Mouse (Mus musculus): ENCODE results near the gene Ap1m1. TPM values are rescaled to one million over a fixed set of nuclear protein-coding genes. Genes with fewer than 3 reads are reported as not detected.

The Ap1m1 gene
- 191 TPM for polyA plus RNA-seq (2017; shearing (Covaris generic))

DNA sequence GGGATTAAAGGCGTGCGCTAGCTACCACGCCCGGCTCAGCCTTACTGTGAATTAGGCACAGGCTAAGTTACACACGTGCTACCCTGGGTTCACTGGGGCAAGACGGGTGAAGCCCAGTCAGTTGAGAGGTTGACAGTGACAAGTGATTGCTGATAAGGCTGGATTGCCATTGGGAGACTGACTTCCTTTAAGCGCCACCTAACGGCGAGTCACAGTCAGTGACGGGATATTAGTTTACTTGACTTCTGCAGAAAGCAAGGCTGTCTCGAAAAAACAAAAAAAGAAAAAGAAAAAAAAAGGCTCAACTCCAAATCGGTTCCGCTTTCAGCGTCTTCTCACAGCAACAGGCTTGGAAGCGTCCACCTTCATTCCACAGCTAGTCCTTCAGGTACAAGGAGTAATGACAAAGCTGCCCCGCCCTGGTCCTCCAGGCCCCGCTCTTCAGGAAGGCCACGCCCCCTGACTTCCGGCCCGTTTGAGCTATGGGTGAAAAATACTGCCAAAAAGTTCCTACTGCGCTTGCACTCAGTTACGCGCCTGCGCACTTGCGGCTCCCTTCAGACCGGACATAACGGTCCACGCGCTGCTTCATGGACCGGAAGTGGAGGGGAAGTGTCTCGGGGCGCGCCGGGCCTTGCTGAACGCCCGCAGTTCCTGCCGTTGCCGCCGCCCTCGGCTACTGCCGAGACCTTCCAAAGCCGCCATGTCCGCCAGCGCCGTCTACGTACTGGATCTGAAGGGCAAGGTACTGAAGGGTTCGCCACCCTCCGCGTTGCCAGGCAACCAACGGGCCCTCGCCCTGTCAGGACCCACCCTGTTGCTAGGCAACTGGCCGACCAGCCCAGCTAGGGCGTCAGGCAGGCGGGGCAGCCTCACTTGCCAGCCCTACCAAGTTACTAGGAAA, at the start of gene Ap1m1:
Gene Ap1m1, plus strand, starts transcription at position 520 of the 904 bp plus-strand sequence.

DNA sequence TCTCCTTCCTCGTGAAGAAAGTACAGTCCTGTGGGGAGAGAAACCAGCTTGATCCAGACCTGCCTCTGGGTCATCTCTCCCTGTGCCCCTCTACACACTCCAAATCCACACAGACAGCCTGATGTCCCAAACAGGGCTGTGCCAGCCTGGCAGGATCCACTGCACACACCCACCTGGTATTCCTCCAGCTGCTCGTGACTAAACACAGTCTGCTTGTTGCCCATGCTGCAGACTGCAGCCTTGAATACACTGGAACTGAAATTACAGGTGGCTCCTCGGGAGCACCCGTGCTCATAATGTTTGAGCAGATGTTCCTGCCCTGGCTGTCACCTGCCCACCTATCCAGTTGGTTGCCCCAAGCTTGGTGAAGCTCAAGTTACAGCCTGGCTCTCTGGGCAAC, 27.1 kb upstream of the Ap1m1 start, which contains the start of gene Cib3:
Gene Cib3, minus strand, starts transcription at position 87 of the 400 bp plus-strand sequence.

DNA sequence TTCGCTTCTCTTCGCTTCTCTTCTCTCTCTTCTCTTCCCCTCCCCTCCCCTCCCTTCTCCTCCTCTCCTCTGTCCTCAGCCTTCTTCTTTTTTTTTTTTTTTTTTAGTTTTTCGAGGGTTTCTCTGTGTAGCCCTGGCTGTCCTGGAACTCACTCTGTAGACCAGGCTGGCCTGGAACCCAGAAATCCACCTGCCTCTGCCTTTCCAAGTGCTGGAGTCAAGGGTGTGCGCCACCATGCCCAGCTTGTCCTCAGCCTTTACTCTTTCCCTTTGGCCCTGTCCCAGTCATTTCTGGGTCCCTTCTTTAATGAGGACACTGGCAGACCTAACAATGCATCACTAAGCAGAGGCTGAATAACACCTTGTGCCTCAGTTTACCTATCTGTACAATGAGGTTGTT, 26.3 kb upstream of the Ap1m1 start, which contains the start of gene Gm11034:
Gene Gm11034, minus strand, starts transcription at position 101 of the 400 bp plus-strand sequence.

DNA sequence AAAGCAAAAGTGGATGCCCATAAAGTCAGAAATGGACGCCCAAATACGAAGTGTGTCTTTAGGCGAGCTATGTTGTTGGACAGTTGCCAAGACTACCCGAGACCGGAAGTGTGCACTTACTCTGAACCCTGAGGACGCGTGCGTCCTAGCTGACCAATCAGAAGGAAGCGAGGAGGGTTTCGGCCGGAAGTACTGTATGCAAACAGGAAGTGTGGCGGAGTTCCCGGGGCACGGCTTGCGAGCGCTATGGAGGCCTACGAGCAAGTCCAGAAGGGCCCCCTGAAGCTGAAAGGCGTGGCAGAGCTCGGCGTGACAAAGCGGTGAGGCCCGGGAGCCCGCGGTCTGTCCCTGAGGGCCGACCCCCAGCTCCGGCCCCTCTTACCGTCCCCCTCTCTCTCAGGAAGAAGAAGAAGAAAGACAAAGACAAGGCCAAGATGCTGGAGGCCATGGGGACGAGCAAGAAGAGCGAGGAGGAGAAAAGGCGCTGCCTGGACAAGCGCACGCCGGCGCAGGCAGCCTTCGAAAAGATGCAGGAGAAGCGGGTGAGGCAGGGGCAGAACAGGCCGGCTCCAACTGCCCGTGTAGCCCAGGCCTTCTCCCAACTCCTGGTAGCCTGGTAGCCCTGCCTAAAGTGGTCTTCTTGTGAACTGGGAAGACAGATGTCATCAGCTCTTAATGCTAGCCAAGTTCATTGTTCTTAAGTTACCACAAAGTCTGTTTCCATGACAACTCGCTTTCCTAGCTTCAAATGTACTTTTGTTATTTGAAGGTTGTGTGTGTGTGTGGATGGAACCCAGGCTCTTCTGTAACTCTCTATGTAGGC, 20.1 kb upstream of the Ap1m1 start, which contains the start of gene Fam32a:
Gene Fam32a, plus strand, starts transcription at position 190 of the 823 bp plus-strand sequence.

DNA sequence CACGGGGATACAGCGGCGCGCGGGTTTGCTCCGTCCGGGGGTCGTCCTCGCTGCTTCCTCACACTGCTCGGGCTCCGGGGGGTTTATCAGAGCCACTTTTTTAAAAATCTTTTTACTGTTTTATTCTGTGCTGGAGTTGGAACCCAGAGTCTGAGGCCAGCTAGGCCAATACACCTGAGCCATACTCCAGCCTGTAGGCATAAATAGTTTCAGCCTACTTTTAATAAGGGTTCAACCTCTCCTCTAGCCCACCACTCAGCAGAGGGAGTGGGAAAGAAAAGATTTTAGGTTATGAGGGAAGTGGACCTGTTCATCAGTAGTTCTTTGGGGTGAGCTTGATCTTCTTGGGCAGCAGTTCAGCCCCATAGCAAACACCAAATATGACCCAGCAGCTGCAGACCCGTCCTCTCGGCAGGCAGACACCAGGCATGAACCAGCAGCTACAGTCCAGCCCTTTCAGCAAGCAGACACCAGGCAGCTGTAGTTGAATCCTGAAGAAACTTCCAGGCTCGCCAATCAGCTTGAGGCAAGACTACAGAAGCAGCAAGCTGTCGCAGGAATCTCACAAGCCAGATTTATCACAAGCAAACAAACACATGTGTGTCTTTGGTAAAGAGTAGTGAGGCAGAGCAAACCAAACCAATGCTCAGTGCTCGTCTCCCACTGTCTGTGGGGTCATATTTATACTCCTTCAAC, 65.5 kb downstream of the Ap1m1 start, which contains the start of gene Gm10282:
Gene Gm10282, minus strand, starts transcription at position 51 of the 696 bp plus-strand sequence.

Other genes with a start within 250 kb of the Ap1m1 start
- gene Cyp4f18, start 230.4 kb upstream of the Ap1m1 start, polyA plus RNA-seq (2017; shearing (Covaris generic)), result 0.65 TPM
- not detected for gene Olfr372, start 198.8 kb upstream of the Ap1m1 start, polyA plus RNA-seq (2017; shearing (Covaris generic))
- gene Olfr373, start 156.8 kb upstream of the Ap1m1 start, polyA plus RNA-seq (2017; shearing (Covaris generic)), result 0.23 TPM
- gene Olfr374, start 133.0 kb upstream of the Ap1m1 start, polyA plus RNA-seq (2017; shearing (Covaris generic)), result 0.11 TPM
- 288 TPM for gene Tpm4, start 105.0 kb upstream of the Ap1m1 start, polyA plus RNA-seq (2017; shearing (Covaris generic))
- gene Rab8a, start 78.8 kb upstream of the Ap1m1 start, polyA plus RNA-seq (2017; shearing (Covaris generic)), result 174 TPM
- 36.2 TPM for gene Hsh2d, start 50.4 kb upstream of the Ap1m1 start, polyA plus RNA-seq (2017; shearing (Covaris generic))
- gene Cib3, start 27.2 kb upstream of the Ap1m1 start, polyA plus RNA-seq (2017; shearing (Covaris generic)), result not detected
- gene Gm11034, start 26.4 kb upstream of the Ap1m1 start, polyA plus RNA-seq (2017; shearing (Covaris generic)), result not detected
- gene Fam32a, start 20.3 kb upstream of the Ap1m1 start, polyA plus RNA-seq (2017; shearing (Covaris generic)), result 124 TPM
- gene Gm10282, start 65.2 kb downstream of the Ap1m1 start, polyA plus RNA-seq (2017; shearing (Covaris generic)), result 3.6 TPM
- gene Klf2, start 79.0 kb downstream of the Ap1m1 start, polyA plus RNA-seq (2017; shearing (Covaris generic)), result 663 TPM
- 55.7 TPM for gene Eps15l1, start 181.4 kb downstream of the Ap1m1 start, polyA plus RNA-seq (2017; shearing (Covaris generic))
- 0.81 TPM for gene Calr3, start 203.9 kb downstream of the Ap1m1 start, polyA plus RNA-seq (2017; shearing (Covaris generic))
- 9.3 TPM for gene 1700030K09Rik, start 203.9 kb downstream of the Ap1m1 start, polyA plus RNA-seq (2017; shearing (Covaris generic))
- 109 TPM for gene Cherp, start 235.2 kb downstream of the Ap1m1 start, polyA plus RNA-seq (2017; shearing (Covaris generic))

Data from CD4-positive, CD25-positive, alpha-beta regulatory T cell (primary cell).